Mouse (Mus musculus): ENCODE results near the gene Akap1.

DNA sequence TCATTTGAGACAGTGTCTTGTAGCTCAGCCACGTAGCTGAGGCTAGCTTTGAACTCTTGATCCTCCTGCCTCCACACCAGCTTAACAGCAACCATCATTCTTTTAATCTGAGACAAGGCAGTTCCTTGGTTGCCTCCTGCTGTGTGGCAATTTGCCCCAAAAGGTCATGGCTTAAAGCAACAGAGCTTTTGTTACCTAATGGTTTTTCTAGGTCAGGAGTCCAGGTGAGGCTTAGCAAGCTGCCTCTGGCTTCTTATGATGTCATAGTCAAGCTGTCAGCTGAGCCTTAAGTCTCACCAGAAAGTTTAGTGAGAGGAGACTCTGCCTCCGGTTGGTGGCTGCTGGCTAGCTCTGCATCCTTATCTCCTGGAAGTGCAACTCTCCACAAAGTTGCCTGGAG lies 41.2 kb upstream of the Akap1 start:
- TF ChIP-seq CTCF (IDR thresholded peaks at IDR 0.05; ENCODE audit: insufficient read depth, low read length) = no peak
- no peak for TF ChIP-seq POLR2A (IDR thresholded peaks at IDR 0.05; ENCODE audit: borderline replicate concordance, extremely low read depth, low read depth, low read length)

All from lung, adult 2 months (tissue).